Mouse (Mus musculus) spleen, adult 10 weeks (tissue): Measurements from ENCODE around the gene Bcl10. TPM values are rescaled to one million over a fixed set of nuclear protein-coding genes. Genes with fewer than 3 reads are reported as not detected.

Source experiments
- polyA plus RNA-seq: library from polyadenylated mRNA; stranded (reverse); fragments of 350-450 nt; fragmentation: Illumina TruSeq; extraction: RNeasy Lipid Tissue Mini Kit (QIAGEN cat#74804); gene quantifications from one replicate; pipeline ENCODE4 v1.2.3, GENCODE M21; 2015; ENCODE audit warnings: low replicate concordance; ENCODE audit not compliant: insufficient read depth

Bcl10 gene
- 69.6 TPM for polyA plus RNA-seq

DNA sequence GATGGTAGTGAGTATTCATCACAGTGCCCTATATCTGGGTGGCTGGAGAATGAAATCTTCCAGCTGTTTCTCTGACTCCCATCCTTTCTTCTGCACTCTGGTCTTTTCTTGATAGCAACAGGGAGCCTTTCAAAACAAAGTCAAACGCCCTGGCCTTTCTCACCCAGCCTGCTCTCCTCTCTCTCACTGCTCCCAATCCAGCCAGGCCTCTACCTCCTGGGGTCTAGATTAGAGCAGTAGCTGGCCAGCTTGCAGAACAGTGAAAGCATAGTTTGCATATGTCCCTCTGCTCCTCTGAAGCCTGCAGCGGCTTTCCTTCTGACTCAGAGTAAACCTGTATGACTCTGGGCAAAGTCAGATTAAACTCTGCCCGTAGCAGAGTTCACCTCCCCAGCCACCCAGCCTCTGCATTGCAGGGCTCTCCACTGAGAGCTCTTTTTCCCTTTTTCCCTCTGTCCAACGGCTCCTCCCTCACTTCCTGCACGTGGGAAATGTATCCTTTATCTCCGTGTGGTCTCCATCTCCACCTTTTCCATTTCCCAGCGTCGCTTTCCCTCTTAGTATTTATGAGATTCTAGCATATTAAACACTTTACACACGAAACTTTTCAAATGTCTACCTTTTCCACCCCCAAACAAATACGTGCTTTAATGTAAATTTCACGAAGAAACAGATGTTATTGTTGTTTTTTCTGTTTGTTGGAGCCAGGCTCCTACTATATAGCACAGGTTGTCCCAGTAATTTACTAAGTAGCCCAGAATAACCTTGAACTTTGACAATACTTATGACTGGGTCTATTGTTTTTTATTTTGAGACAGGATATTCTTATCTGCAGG is at the start of gene Bcl10:
TSS of gene Bcl10 (plus strand) at position 786 of the 836 bp plus-strand sequence.

DNA sequence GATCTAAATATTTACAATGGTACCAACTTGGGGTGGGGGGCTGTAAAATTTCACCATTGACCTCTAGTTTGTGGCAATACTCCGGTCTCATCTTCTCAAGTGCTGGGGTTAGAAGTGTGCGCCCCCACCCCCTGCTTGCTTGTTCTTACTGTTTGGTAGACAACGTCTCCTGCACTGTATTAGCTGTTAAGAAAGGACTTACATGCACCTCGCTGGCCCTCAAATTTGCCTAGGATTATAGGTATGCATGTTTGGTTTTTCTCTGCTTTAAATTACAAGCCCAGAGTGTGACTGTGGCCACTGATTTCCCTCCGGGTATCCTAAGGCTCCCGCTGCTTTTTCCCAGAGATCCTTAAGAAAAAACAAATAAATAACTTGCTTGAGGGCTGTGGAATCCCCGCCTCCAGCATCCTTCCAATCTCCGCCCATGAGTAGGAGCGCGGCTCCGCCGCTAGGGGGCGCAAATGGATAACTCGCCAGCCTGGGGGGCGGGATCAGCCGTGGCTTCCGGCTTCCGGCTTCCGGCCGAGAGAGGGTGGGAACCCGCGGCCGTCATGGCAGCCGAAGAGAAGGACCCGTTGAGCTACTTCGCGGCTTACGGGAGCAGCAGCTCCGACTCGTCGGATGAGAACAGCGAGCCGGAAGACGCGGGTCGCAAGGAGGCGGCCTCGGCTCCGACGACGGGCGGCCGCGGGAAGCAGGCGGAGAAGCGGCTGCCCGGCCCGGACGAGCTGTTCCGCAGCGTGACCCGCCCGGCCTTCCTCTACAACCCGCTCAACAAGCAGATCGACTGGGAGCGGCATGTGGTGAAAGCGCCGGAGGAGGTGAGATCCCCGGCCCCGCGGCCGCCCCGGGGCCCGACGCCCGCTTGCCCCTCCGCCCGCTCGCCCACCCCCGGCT is 15.2 kb downstream of the Bcl10 start, which contains the start of gene 2410004B18Rik:
TSS of gene 2410004B18Rik (plus strand) at position 510 of the 900 bp plus-strand sequence.

Other genes with a start within 250 kb of the Bcl10 start
- 1.0 TPM for gene Ddah1, start 164.1 kb upstream of the Bcl10 start, polyA plus RNA-seq
- 41.5 TPM for gene 2410004B18Rik, start 15.2 kb downstream of the Bcl10 start, polyA plus RNA-seq
- 1.0 TPM for gene Syde2, start 65.1 kb downstream of the Bcl10 start, polyA plus RNA-seq
- not detected for gene Wdr63, start 185.3 kb downstream of the Bcl10 start, polyA plus RNA-seq
- gene Mcoln3, start 194.6 kb downstream of the Bcl10 start, polyA plus RNA-seq = 15.9 TPM
- 47.5 TPM for gene Mcoln2, start 227.0 kb downstream of the Bcl10 start, polyA plus RNA-seq